Mouse (Mus musculus): Measurements from ENCODE around the gene Grm8. TPM values are rescaled to one million over a fixed set of nuclear protein-coding genes. Genes with fewer than 3 reads are reported as not detected.

The Grm8 gene
- 5.6 and 8.8 TPM in 2 replicates for polyA plus RNA-seq (2015; fragmentation: Nextera tagmentation; extraction: Ambion mirVana)

GRCm38 (mm10) chr6:28135001-28135401, at the start of gene Grm8:
Grm8 (minus strand) TSS chr6:28135178.
- Histone ChIP-seq H3K27ac (peak within 1 kb of the TSS; percentile 30; the same call in 1 of the 2 replicates), H3K27me3 (peaks cover 50% of the 10 kb centered on the region), H3K4me2 (peak within 1 kb of the TSS; percentile 99), H3K9me3 (no peaks in the 10 kb centered on the region), H3K9ac (peak within 1 kb of the TSS; percentile 75), H3K36me3 (no peaks in the 10 kb centered on the region), H3K4me1 (replicated peaks) (peaks cover 28% of the 10 kb centered on the region), H3K4me3 (peak within 1 kb of the TSS; percentile 60)
- under 1% methylated on average over 42 of the region's 42 CpGs for WGBS
- peak; percentile 44 for ATAC-seq (ENCODE audit: low FRiP score)

- Histone ChIP-seq H3K4me3 (no peak overlapping the region), H3K27ac (no peak overlapping the region), H3K9me3 (no peaks in the 10 kb centered on the region), H3K9ac (no peak overlapping the region), H3K36me3 (no peaks in the 10 kb centered on the region), H3K27me3 (no peaks in the 10 kb centered on the region), H3K4me1 (replicated peaks) (no peaks in the 10 kb centered on the region), H3K4me2 (no peak overlapping the region)
- 80% methylated on average over 19 of the region's 19 CpGs for WGBS
- no peak for ATAC-seq (ENCODE audit: low FRiP score)
These were observed 35.0 kb upstream of the Grm8 start for GRCm38 (mm10) chr6:28169851-28170539.

- Histone ChIP-seq H3K9me3 (no peaks in the 10 kb centered on the region), H3K27ac (no peak overlapping the region), H3K4me3 (no peak overlapping the region), H3K36me3 (no peaks in the 10 kb centered on the region), H3K27me3 (no peaks in the 10 kb centered on the region), H3K4me2 (no peak overlapping the region), H3K4me1 (replicated peaks) (no peaks in the 10 kb centered on the region), H3K9ac (no peak overlapping the region)
- WGBS, result 81% methylated on average over 5 of the region's 5 CpGs
- ATAC-seq (ENCODE audit: low FRiP score), result no peak
These were observed 25.4 kb upstream of the Grm8 start for GRCm38 (mm10) chr6:28160399-28160798.

GRCm38 (mm10) chr6:28146445-28146844, 11.5 kb upstream of the Grm8 start:
- no peak overlapping the region for H3K4me3 ChIP-seq
- H3K9ac ChIP-seq, result no peak overlapping the region
- 0 out of 2 replicates have a peak, but pooled peaks cover 4% of the 10 kb centered on the region for H3K4me1 ChIP-seq (replicated peaks)
- no peaks in the 10 kb centered on the region for H3K9me3 ChIP-seq
- no peak for ATAC-seq (ENCODE audit: low FRiP score)
- H3K27ac ChIP-seq, result no peak overlapping the region
- H3K27me3 ChIP-seq, result 0 out of 2 replicates have a peak, but pooled peaks cover 3% of the 10 kb centered on the region
- no peaks in the 10 kb centered on the region for H3K36me3 ChIP-seq
- no peak overlapping the region for H3K4me2 ChIP-seq
- 81% methylated on average over 6 of the region's 6 CpGs for WGBS

- H3K27ac ChIP-seq, result no peak overlapping the region
- H3K4me1 ChIP-seq (replicated peaks), result 0 out of 2 replicates have a peak, but pooled peaks cover 4% of the 10 kb centered on the region
- H3K27me3 ChIP-seq, result peaks cover 9% of the 10 kb centered on the region; the same call in 1 of the 2 replicates
- H3K9ac ChIP-seq, result no peak overlapping the region
- WGBS, result 16% methylated on average over 2 of the region's 2 CpGs
- no peaks in the 10 kb centered on the region for H3K9me3 ChIP-seq
- no peak overlapping the region for H3K4me3 ChIP-seq
- no peak overlapping the region for H3K4me2 ChIP-seq
- no peaks in the 10 kb centered on the region for H3K36me3 ChIP-seq
- ATAC-seq (ENCODE audit: low FRiP score), result peak; percentile 81; the same call in 1 of the 2 replicates
These were observed 7.4 kb upstream of the Grm8 start for GRCm38 (mm10) chr6:28142332-28142731.

- 0 out of 2 replicates have a peak overlapping the region, but pooled peaks have one; percentile 30 for H3K27ac ChIP-seq
- WGBS, result under 1% methylated on average over 37 of the region's 37 CpGs
- peak; percentile 88 for ATAC-seq (ENCODE audit: low FRiP score)
These were observed 644 bp upstream of the Grm8 start for GRCm38 (mm10) chr6:28135411-28136233.

GRCm38 (mm10) chr6:28134251-28134801, 652 bp downstream of the Grm8 start:
- ATAC-seq (ENCODE audit: low FRiP score), result peak; percentile 26
- H3K4me1 ChIP-seq (replicated peaks), result peaks cover 28% of the 10 kb centered on the region
- no peak overlapping the region; the same call in 1 of the 2 replicates for H3K27ac ChIP-seq
- peak overlapping the region; percentile 75 for H3K9ac ChIP-seq
- H3K4me3 ChIP-seq, result peak overlapping the region; percentile 60
- H3K9me3 ChIP-seq, result no peaks in the 10 kb centered on the region
- H3K4me2 ChIP-seq, result peak overlapping the region; percentile 99
- no peaks in the 10 kb centered on the region for H3K36me3 ChIP-seq
- WGBS, result 1% methylated on average over 20 of the region's 20 CpGs
- H3K27me3 ChIP-seq, result peaks cover 52% of the 10 kb centered on the region

More at GRCm38 (mm10) chr6:28135411-28136233, 644 bp upstream of the Grm8 start:
- Histone ChIP-seq H3K36me3 (no peaks in the 10 kb centered on the region), H3K27me3 (peaks cover 47% of the 10 kb centered on the region), H3K4me2 (peak overlapping the region; percentile 99), H3K9ac (peak overlapping the region; percentile 75), H3K4me1 (replicated peaks) (peaks cover 28% of the 10 kb centered on the region), H3K9me3 (no peaks in the 10 kb centered on the region), H3K4me3 (peak overlapping the region; percentile 60)

- peak; percentile 12 for ATAC-seq (ENCODE audit: low FRiP score)
These were observed 1.5 kb downstream of the Grm8 start for GRCm38 (mm10) chr6:28133206-28134063.

GRCm38 (mm10) chr6:28132056-28132455, 2.9 kb downstream of the Grm8 start:
- WGBS, result 5% methylated on average over 4 of the region's 4 CpGs
- Histone ChIP-seq H3K9me3 (no peaks in the 10 kb centered on the region), H3K36me3 (no peaks in the 10 kb centered on the region), H3K27ac (no peak overlapping the region), H3K4me3 (peak overlapping the region; percentile 60), H3K4me1 (replicated peaks) (peaks cover 28% of the 10 kb centered on the region), H3K27me3 (peaks cover 53% of the 10 kb centered on the region), H3K9ac (no peak overlapping the region), H3K4me2 (peak overlapping the region; percentile 99)
- no peak for ATAC-seq (ENCODE audit: low FRiP score)

More at GRCm38 (mm10) chr6:28133206-28134063, 1.5 kb downstream of the Grm8 start:
- Histone ChIP-seq H3K27me3 (peaks cover 54% of the 10 kb centered on the region), H3K4me3 (peak overlapping the region; percentile 60), H3K9me3 (no peaks in the 10 kb centered on the region), H3K9ac (peak overlapping the region; percentile 75), H3K27ac (no peak overlapping the region), H3K4me1 (replicated peaks) (peaks cover 28% of the 10 kb centered on the region), H3K36me3 (no peaks in the 10 kb centered on the region), H3K4me2 (peak overlapping the region; percentile 99)
- 1% methylated on average over 37 of the region's 38 CpGs for WGBS

- H3K36me3 ChIP-seq, result no peaks in the 10 kb centered on the region
- no peak overlapping the region for H3K4me2 ChIP-seq
- no peaks in the 10 kb centered on the region for H3K9me3 ChIP-seq
- H3K9ac ChIP-seq, result no peak overlapping the region
- peaks cover 42% of the 10 kb centered on the region for H3K27me3 ChIP-seq
- H3K27ac ChIP-seq, result no peak overlapping the region
- peaks cover 18% of the 10 kb centered on the region for H3K4me1 ChIP-seq (replicated peaks)
- WGBS, result 95% methylated on average over 4 of the region's 4 CpGs
- ATAC-seq (ENCODE audit: low FRiP score), result no peak
- H3K4me3 ChIP-seq, result no peak overlapping the region
These were observed 6.1 kb downstream of the Grm8 start for GRCm38 (mm10) chr6:28128871-28129270.

GRCm38 (mm10) chr6:28115519-28115918, 19.5 kb downstream of the Grm8 start:
- no peaks in the 10 kb centered on the region for H3K27me3 ChIP-seq
- no peak overlapping the region for H3K27ac ChIP-seq
- ATAC-seq (ENCODE audit: low FRiP score), result no peak
- H3K4me2 ChIP-seq, result no peak overlapping the region
- H3K9ac ChIP-seq, result no peak overlapping the region
- no peaks in the 10 kb centered on the region for H3K36me3 ChIP-seq
- no peak overlapping the region for H3K4me3 ChIP-seq
- H3K4me1 ChIP-seq (replicated peaks), result no peaks in the 10 kb centered on the region
- H3K9me3 ChIP-seq, result no peaks in the 10 kb centered on the region
- WGBS, result 94% methylated on average over 2 of the region's 2 CpGs

Measured in hindbrain, embryonic 13.5 days (tissue).